Comparison of ENCODE assay signal across 17 mouse cellular contexts in genomic region chr3:126747628-126748027, GRCm38 (mm10).
"Had no signal": no experiment of that assay in that cellular context is flagged by ENCODE, and none has a peak within 500 bp of the region (broad histone marks: within the 10 kb centered on the region; RNA-seq: fewer than 3 reads in every experiment).

No protein-coding gene starts in this region.

- H3K9ac ChIP-seq: limb, embryonic 12.5 days; limb, embryonic 15.5 days; liver, embryonic 14.5 days; liver, postnatal 0 days; lung, embryonic 14.5 days; midbrain, embryonic 13.5 days had no signal

- H3K4me1 ChIP-seq: limb, embryonic 15.5 days had no signal

- H3K9me3 ChIP-seq: limb, embryonic 12.5 days; limb, embryonic 15.5 days; midbrain, embryonic 13.5 days had no signal

- H3K27ac ChIP-seq: limb, embryonic 12.5 days; limb, embryonic 15.5 days; liver, embryonic 14.5 days; macrophage; midbrain, embryonic 13.5 days; stomach, postnatal 0 days had no signal

- H3K27me3 ChIP-seq: limb, embryonic 12.5 days; limb, embryonic 15.5 days; midbrain, embryonic 13.5 days had no signal

- H3K36me3 ChIP-seq: limb, embryonic 12.5 days; limb, embryonic 15.5 days; midbrain, embryonic 13.5 days had no signal

- DNase-seq: kidney, adult 9 months; kidney, postnatal 14 days; kidney, postnatal 4 days; left cerebral cortex, postnatal 4 days; liver, postnatal 0 days; lung, embryonic 14.5 days; right cerebral cortex, adult 18-20 months; right cerebral cortex, postnatal 14 days; right cerebral cortex, postnatal 4 days; thymus, adult 2 months; thymus, postnatal 25 days had no signal

- H3K4me3 ChIP-seq: limb, embryonic 12.5 days; limb, embryonic 15.5 days; midbrain, embryonic 13.5 days had no signal
